Mouse (Mus musculus) liver, postnatal 0 days (tissue): ENCODE measurements around the gene Arhgef17.

Experiments used
- CTCF ChIP-seq: sonication (generic); IDR thresholded peaks from 2 replicates; pipeline ENCODE4 v1.5.1; 2016; ENCODE audit warnings: antibody characterized with exemption, low read depth
- EP300 ChIP-seq: IDR thresholded peaks from 2 replicates; pipeline ENCODE4 v1.6.1; 2016; ENCODE audit warnings: antibody characterized with exemption, low read depth, mild to moderate bottlenecking

DNA sequence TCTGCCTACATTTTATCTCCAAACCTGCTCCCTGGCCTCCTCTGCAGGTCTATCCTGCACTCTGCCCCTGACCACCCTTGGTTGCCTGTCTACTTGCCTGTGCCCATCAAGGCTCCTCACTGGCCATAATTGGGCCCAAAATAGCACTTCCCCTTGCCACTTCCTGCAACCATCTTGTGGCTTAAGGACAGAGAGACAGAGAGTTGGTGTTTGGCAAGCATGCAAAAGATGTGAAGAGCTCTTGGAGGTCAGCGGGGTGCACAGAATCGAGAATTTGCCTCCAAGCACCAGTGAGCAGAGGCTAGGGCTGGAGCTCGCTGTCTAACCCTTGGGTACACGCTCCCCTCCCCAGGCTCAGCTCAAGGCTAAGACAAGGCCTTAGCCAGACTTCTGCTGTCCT is 63.4 kb downstream of the Arhgef17 start:
- TF ChIP-seq CTCF, result no peak
- TF ChIP-seq EP300, result no peak
